Mouse (Mus musculus): ENCODE measurements around the gene Crot.
"Not testable (repeated sequence)": the region's sequence is repeated elsewhere in the genome, so short reads cannot be mapped to it uniquely, and the experiment has no call there.

Gene Crot

GRCm38 (mm10) chr5:8991626-8992025, 5.5 kb downstream of the Crot start:
- DNase-seq = no peak

GRCm38 (mm10) chr5:8990526-8990925, 6.6 kb downstream of the Crot start:
- no peak for DNase-seq

GRCm38 (mm10) chr5:8987925-8988324, 9.2 kb downstream of the Crot start:
- DNase-seq = no peak

GRCm38 (mm10) chr5:8985470-8985869, 11.7 kb downstream of the Crot start:
- DNase-seq = no peak

GRCm38 (mm10) chr5:8974721-8975120, 22.4 kb downstream of the Crot start:
- no peak for DNase-seq

- DNase-seq = no peak
Measured at GRCm38 (mm10) chr5:8972355-8972754, 24.8 kb downstream of the Crot start.

- no peak for DNase-seq
Measured at GRCm38 (mm10) chr5:8970694-8971093, 26.4 kb downstream of the Crot start.

GRCm38 (mm10) chr5:8964487-8964886, 32.6 kb downstream of the Crot start:
- DNase-seq = no peak

GRCm38 (mm10) chr5:8960534-8960933, 36.6 kb downstream of the Crot start:
- no peak for DNase-seq

- DNase-seq = no peak
Measured at GRCm38 (mm10) chr5:8955544-8955943, 41.6 kb downstream of the Crot start.

GRCm38 (mm10) chr5:8953660-8954059, 43.5 kb downstream of the Crot start:
- no peak for DNase-seq

GRCm38 (mm10) chr5:8947423-8948110, 49.6 kb downstream of the Crot start:
- DNase-seq = no peak

- no peak for DNase-seq
Measured at GRCm38 (mm10) chr5:8943836-8944235, 53.3 kb downstream of the Crot start.

GRCm38 (mm10) chr5:8941266-8941665, 55.9 kb downstream of the Crot start:
- DNase-seq = not testable (repeated sequence)

- DNase-seq = no peak
Measured at GRCm38 (mm10) chr5:8937965-8938364, 59.2 kb downstream of the Crot start.

- DNase-seq = no peak
Measured at GRCm38 (mm10) chr5:8928440-8928839, 68.7 kb downstream of the Crot start.

GRCm38 (mm10) chr5:8917069-8917468, 80.1 kb downstream of the Crot start:
- no peak for DNase-seq

- DNase-seq = no peak
Measured at GRCm38 (mm10) chr5:8916400-8916799, 80.7 kb downstream of the Crot start.

Measured in cerebellum, adult 9-11 months (tissue).